Mouse (Mus musculus) lung, adult 2 months (tissue): Measurements from ENCODE around the gene Naa30. TPM values are rescaled to one million over a fixed set of nuclear protein-coding genes. Genes with fewer than 3 reads are reported as not detected.
"Not testable (repeated sequence)": the region's sequence is repeated elsewhere in the genome, so short reads cannot be mapped to it uniquely, and the experiment has no call there.

Experiments used
- DNase-seq: peaks from one replicate; pipeline ENCODE4 v3.0.0; 2022
- H3K4me1 ChIP-seq: fragments of 200-500 bp; 2 replicates; pipeline ENCODE4 v1.6.1; 2011; ENCODE audit warnings: low read length; ENCODE audit not compliant: control insufficient read depth, insufficient read depth
- H3K4me3 ChIP-seq: fragments of 200-500 bp; replicated peaks from 2 replicates; pipeline ENCODE3; 2011; ENCODE audit warnings: low read depth, mild to moderate bottlenecking, control low read depth, low read length; ENCODE audit errors: extremely low read depth
- CTCF ChIP-seq: fragments of 200-500 bp; IDR thresholded peaks from 2 replicates; pipeline ENCODE4 v1.5.1; 2011; ENCODE audit warnings: mild to moderate bottlenecking, low read length, control low read depth; ENCODE audit not compliant: insufficient read depth
- POLR2A ChIP-seq: fragments of 200-500 bp; IDR thresholded peaks from 2 replicates; pipeline ENCODE4 v1.6.1; 2011; ENCODE audit warnings: low read depth, mild to moderate bottlenecking, control low read depth, low read length, borderline replicate concordance; ENCODE audit errors: extremely low read depth
- WGBS: fragments of 180-500 bp; shearing (Covaris S2); methylation state at CpG from one replicate; pipeline ENCODE4 v1.1.7; 2018; 5-methylcytosine and 5-hydroxymethylcytosine counted together
- polyA plus RNA-seq: library from polyadenylated mRNA; depleted of rRNA; stranded (reverse); fragments of >200 nt; gene quantifications from 2 replicates; pipeline ENCODE4 v1.2.3, GENCODE M21; 2012

Gene Naa30
- polyA plus RNA-seq, 1 experiment = 7.5 TPM

DNA sequence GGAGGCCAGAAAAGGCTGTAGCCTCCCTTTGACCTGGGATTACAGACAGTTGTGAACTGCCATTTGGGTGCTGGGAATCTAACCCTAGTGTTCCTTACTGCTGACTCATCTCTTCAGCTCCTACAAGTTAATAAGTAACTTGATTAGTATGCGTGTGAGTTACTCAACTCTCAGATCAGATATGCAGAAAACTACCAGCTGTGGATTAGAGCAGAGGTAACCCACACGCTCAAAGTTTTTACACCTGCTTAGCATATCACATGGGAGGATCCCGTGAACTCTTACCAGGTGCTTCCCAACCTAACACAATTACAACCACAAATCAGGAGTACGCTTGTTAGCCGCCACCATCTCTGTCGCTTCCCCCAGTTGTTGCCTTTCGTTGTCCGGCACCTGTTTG lies 740 bp upstream of the Naa30 start:
- DNase-seq = no peak
- TF ChIP-seq POLR2A = no peak
- no peak for TF ChIP-seq CTCF
- Histone ChIP-seq H3K4me3 (peak overlapping the region; percentile 90), H3K4me1 (peaks cover 13% of the 10 kb centered on the region)
- 27% methylated on average over 8 of the region's 8 CpGs for WGBS

DNA sequence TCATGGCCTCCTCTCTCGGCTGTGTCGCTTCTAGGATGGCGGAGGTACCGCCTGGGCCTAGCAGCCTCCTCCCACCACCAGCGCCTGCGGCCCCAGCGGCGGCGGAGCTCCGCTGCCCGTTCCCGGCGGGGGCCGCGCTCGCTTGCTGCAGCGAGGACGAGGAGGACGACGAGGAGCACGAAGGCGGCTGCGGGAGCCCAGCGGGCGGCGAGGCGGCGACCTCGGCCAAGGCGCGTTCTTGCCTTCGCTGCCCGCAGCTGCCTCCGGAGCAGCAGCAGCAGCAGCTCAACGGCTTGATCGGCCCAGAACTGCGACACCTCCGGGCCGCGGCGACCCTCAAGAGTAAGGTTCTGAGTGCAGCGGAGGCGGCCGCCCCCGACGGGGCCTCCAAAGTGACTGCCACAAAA lies 559 bp downstream of the Naa30 start:
- Histone ChIP-seq H3K4me3 (peak overlapping the region; percentile 90), H3K4me1 (peaks cover 13% of the 10 kb centered on the region)
- TF ChIP-seq CTCF = no peak
- TF ChIP-seq POLR2A = no peak
- peak; percentile 53 for DNase-seq
- WGBS = under 1% methylated on average over 46 of the region's 46 CpGs

DNA sequence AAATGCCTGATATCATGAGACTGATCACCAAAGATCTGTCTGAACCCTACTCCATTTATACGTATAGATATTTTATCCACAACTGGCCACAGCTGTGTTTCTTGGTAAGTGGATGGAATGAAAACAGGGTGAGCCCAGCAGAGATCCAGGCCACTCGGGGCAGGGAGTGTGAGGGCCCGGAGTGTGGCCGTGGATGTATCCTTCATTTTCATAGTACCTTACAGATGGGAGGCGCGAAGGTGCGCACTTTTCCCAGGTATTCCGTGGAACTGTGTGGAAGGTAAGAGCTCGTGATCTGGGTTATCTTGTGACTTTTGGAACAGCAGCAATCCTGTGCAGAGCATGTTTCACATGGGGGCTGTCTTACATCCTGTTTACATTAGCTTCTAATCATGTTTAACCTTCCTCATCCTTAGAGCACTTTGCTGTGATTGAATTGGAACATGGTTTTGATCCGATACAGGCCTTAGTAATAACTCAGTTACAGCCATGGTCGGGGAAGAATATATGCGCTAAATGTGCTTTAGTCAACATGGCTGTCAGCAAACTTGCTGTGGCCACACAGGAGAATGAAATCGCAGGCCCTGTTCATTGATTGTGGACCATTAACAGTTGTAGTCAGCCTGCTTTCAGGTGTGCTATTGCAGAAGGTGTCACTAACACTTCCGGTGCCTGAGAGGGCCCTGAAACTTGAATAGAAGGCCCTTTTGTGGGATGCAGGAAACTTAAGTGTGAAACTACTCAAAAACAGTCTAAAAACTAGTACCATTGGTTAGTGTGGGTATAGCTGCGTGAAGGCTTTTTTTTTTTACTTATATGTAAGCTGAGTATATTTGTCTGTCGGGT lies 1.5 kb downstream of the Naa30 start:
- DNase-seq = peak; percentile 10
- TF ChIP-seq CTCF (no peak), POLR2A (no peak)
- WGBS = 22% methylated on average over 16 of the region's 16 CpGs
- peak overlapping the region; percentile 90 for H3K4me3 ChIP-seq
- peaks cover 13% of the 10 kb centered on the region for H3K4me1 ChIP-seq

DNA sequence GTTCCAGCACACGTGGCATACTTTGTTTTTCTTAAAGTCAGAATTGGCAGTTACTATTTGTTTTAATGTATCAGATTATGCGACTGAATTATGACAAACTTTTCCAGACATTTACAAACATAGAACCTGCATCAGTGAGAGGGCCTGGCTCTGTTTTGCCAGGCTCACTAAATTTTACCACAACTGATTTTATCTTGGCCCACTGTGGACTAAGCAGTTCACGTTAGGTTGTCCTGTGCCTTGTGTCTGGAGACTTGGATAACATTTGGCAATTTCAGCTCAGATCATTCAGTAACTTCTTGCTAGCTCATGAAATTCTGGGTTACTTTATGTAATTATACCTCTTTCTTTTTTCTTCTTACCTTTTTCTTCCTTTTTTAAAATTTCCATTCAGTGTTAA lies 7.7 kb downstream of the Naa30 start:
- no peak for DNase-seq
- 59% methylated on average over 3 of the region's 3 CpGs for WGBS
- no peak overlapping the region for H3K4me3 ChIP-seq
- peaks cover under 1% of the 10 kb centered on the region for H3K4me1 ChIP-seq
- TF ChIP-seq POLR2A (no peak), CTCF (no peak)

DNA sequence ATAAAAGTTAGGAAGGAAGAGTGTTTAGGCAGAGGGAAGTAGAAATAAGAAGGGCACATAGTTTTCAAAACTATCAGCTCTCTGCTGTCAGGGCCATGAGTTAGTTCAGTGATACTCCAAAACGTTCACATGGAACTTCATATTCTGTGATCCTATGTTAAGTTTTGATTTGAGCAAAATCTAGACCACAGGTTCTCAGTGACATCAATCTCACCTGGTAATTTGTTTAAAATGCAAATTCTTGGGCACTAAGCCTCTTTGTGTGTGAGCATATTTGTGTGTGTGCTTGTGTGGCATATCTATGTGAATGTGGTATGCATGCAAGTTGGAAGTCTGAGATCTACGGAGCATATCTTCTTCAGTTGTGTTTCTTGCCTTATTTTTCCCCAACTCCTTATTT lies 14.2 kb downstream of the Naa30 start:
- no peak for DNase-seq
- 79% methylated on average over 2 of the region's 2 CpGs for WGBS
- no peaks in the 10 kb centered on the region for H3K4me1 ChIP-seq
- H3K4me3 ChIP-seq = no peak overlapping the region
- no peak for TF ChIP-seq CTCF
- no peak for TF ChIP-seq POLR2A

DNA sequence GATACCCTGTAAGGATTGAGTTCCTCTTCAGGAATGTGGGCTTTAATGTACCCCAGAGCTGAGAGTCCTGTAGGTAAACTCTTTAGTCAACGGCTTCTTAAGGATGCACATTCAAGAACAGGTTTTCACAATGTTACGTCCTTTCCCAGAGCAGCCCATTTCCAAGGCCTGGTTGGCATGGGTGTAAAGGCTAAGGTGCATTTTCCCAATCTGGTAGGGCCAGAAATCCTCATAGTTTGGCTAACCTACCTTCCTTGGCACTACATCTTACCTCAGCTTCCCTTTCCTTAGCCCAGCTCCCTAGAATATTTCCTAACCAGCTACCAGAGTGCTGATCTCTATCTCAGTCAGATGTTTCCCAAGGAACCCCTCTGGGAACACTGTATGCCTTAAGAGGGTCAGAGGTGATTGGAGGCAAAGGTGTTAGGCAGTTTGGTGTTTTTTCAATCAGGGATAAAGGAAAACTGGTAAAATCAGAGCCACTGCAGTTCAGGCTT lies 25.1 kb downstream of the Naa30 start:
- WGBS = 61% methylated on average over 2 of the region's 2 CpGs
- Histone ChIP-seq H3K4me1 (peaks cover 2% of the 10 kb centered on the region; the same call in 1 of the 2 replicates), H3K4me3 (no peak overlapping the region)
- TF ChIP-seq POLR2A (no peak), CTCF (no peak)
- DNase-seq = no peak

DNA sequence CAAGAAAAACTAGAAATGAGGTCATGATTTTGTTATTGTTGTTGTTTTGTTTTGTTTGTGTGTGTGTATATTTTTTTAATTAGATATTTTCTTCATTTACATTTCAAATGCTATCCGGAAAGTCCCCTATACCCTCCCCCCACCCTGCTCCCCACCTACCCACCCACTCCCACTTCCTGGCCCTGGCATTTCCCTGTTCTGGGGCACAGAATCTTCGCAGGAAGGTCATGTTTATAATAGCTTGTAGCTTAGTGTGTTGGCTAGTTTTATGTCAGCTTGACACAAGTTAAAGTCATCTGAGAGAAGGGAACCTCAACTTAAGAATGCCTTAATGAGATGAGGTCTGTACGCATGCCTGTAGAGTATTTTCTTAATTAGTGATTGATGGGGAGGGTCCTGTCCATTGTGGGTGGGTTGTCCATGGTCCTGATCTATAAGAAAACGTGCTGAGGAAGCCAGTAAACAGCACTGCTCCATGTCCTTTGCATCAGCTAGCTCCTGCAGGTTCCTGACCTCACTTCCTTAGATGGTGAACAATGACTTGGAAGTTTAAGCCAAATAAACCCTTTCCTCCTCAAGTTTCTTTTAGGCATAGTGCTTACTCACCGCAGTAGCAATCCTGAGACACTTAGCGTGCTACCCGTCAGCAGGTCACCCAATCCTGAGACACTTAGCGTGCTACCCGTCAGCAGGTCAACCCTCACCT lies 29.2 kb downstream of the Naa30 start:
- no peak overlapping the region for H3K4me3 ChIP-seq
- peaks cover 2% of the 10 kb centered on the region; the same call in 1 of the 2 replicates for H3K4me1 ChIP-seq
- 41% methylated on average over 9 of the region's 9 CpGs for WGBS
- DNase-seq = no peak
- TF ChIP-seq CTCF = no peak
- TF ChIP-seq POLR2A = no peak

DNA sequence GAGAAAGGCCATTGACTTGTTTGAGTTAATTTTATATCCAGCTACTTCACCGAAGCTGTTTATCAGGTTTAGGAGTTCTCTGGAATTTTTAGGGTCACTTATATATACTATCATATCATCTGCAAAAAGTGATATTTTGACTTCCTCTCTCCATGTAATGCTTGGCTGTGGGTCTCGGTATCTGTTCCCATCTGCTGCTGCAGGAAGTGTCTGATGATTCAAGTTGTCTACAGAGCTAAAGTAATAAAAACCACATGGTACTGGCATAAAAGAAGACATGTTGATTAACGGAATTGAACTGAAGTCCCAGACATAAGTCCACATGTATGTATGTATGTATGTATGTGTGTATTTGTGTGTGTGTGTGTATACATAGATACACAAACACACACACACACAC lies 38.2 kb downstream of the Naa30 start:
- H3K4me3 ChIP-seq, H3K4me1 ChIP-seq, DNase-seq: not testable (repeated sequence)
- 44% methylated on average over 3 of the region's 3 CpGs for WGBS

DNA sequence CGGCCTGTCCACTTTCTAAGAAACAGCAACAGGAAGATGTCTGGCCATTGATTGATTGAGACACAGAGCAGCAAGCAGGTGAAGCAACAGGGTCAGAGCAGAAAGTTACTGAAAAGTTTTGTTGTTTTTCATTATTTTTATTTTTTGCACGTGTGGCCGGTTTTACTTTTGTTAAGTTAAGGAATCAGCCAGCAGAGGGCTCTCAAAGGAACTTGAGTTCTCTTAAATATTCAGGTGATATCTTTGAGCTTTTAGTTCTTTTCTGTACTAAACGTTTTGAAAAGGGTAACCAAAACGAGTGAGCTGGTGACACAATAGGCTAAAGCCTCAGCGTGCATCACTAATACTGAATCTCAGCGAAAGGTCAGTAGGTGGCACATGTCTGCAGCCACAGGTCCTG lies 46.7 kb downstream of the Naa30 start:
- whole genome bisulfite sequencing = 64% methylated on average over 7 of the region's 7 CpGs
- DNase-seq = no peak
- no peak overlapping the region for H3K4me3 ChIP-seq
- TF ChIP-seq POLR2A = no peak
- no peak for TF ChIP-seq CTCF
- no peaks in the 10 kb centered on the region for H3K4me1 ChIP-seq

DNA sequence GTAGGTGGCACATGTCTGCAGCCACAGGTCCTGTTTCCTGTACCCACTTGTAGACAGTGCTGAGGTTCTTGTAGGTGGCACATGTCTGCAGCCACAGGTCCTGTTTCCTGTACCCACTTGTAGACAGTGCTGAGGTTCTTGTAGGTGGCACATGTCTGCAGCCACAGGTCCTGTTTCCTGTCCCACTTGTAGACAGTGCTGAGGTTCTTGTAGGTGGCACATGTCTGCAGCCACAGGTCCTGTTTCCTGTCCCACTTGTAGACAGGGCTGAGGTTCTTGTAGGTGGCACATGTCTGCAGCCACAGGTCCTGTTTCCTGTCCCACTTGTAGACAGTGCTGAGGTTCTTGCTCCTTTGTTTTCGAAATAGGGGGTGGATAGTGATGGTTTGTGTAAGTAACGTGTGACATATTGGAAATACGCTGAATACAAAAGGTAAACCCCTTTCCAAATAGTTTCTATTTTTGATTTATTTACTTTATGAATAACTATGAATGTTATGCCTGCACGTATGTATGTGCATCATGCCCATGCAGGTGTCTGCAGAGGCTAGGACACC lies 47.5 kb downstream of the Naa30 start:
- WGBS = 74% methylated on average over 4 of the region's 4 CpGs
- DNase-seq, H3K4me1 ChIP-seq, H3K4me3 ChIP-seq: not testable (repeated sequence)
